Mouse (Mus musculus): ENCODE measurements at regions not wholly inside any gene's neighbourhood (a gene's known extent, or its start where the extent isn't known, plus 50 kb on each side); places are given as distances from the start of the nearest gene placed in this dataset.

GRCm38 (mm10) chr14:29818751-29819150 is 97.1 kb upstream of the Cacna2d3 start:
- H3K9me3 ChIP-seq (replicated peaks; ENCODE audit: control insufficient read depth, low read length) = no peaks in the 10 kb centered on the region
- H3K4me1 ChIP-seq (ENCODE audit: control insufficient read depth, insufficient read depth) = no peaks in the 10 kb centered on the region
- ATAC-seq (ENCODE audit: insufficient read depth, low read depth) (no peak), DNase-seq (ENCODE audit: low spot score) (no peak)
- TF ChIP-seq CTCF (IDR thresholded peaks at IDR 0.05; ENCODE audit: low read depth) = no peak
- no peak for TF ChIP-seq EP300 (IDR thresholded peaks at IDR 0.05; ENCODE audit: low read depth)
- H3K4me2 ChIP-seq (ENCODE audit: low read depth, low read length) = no peak overlapping the region
- no peak overlapping the region for H3K27ac ChIP-seq (ENCODE audit: low read depth)
- H3K36me3 ChIP-seq (replicated peaks; ENCODE audit: control insufficient read depth, insufficient read depth, low read length) = no peaks in the 10 kb centered on the region
- 84% methylated on average over 2 of the region's 2 CpGs for WGBS
- no peaks in the 10 kb centered on the region for H3K27me3 ChIP-seq (ENCODE audit: control insufficient read depth, insufficient read depth, low read length)
- no peak overlapping the region for H3K4me3 ChIP-seq (ENCODE audit: low read depth, low read length)
- no peak overlapping the region for H3K9ac ChIP-seq (replicated peaks; ENCODE audit: low read depth, low read length)

- Histone ChIP-seq H3K4me2 (ENCODE audit: low read depth, low read length) (no peak overlapping the region), H3K27me3 (ENCODE audit: control insufficient read depth, insufficient read depth, low read length) (no peaks in the 10 kb centered on the region), H3K4me1 (ENCODE audit: control insufficient read depth, insufficient read depth) (no peaks in the 10 kb centered on the region), H3K27ac (ENCODE audit: low read depth) (no peak overlapping the region), H3K4me3 (ENCODE audit: low read depth, low read length) (no peak overlapping the region), H3K9ac (replicated peaks; ENCODE audit: low read depth, low read length) (no peak overlapping the region), H3K36me3 (replicated peaks; ENCODE audit: control insufficient read depth, insufficient read depth, low read length) (no peaks in the 10 kb centered on the region), H3K9me3 (replicated peaks; ENCODE audit: control insufficient read depth, low read length) (no peaks in the 10 kb centered on the region)
- TF ChIP-seq EP300 (IDR thresholded peaks at IDR 0.05; ENCODE audit: low read depth) (no peak), CTCF (IDR thresholded peaks at IDR 0.05; ENCODE audit: low read depth) (peak; percentile 35)
- no peak for DNase-seq (ENCODE audit: low spot score)
- no peak for ATAC-seq (ENCODE audit: insufficient read depth, low read depth)
- 62% methylated on average over 1 of the region's 1 CpGs for WGBS
Measured at GRCm38 (mm10) chr14:29837063-29837462, 115.4 kb upstream of the Cacna2d3 start.

- ATAC-seq (ENCODE audit: insufficient read depth, low read depth) (no peak), DNase-seq (ENCODE audit: low spot score) (no peak)
- no peaks in the 10 kb centered on the region for H3K9me3 ChIP-seq (replicated peaks; ENCODE audit: control insufficient read depth, low read length)
- no peak overlapping the region for H3K27ac ChIP-seq (ENCODE audit: low read depth)
- H3K9ac ChIP-seq (replicated peaks; ENCODE audit: low read depth, low read length) = no peak overlapping the region
- H3K36me3 ChIP-seq (replicated peaks; ENCODE audit: control insufficient read depth, insufficient read depth, low read length) = no peaks in the 10 kb centered on the region
- TF ChIP-seq CTCF (IDR thresholded peaks at IDR 0.05; ENCODE audit: low read depth) (no peak), EP300 (IDR thresholded peaks at IDR 0.05; ENCODE audit: low read depth) (no peak)
- H3K4me1 ChIP-seq (ENCODE audit: control insufficient read depth, insufficient read depth) = no peaks in the 10 kb centered on the region
- no peak overlapping the region for H3K4me2 ChIP-seq (ENCODE audit: low read depth, low read length)
- 76% methylated on average over 3 of the region's 3 CpGs for whole genome bisulfite sequencing
- H3K4me3 ChIP-seq (ENCODE audit: low read depth, low read length) = no peak overlapping the region
- H3K27me3 ChIP-seq (ENCODE audit: control insufficient read depth, insufficient read depth, low read length) = no peaks in the 10 kb centered on the region
Measured at GRCm38 (mm10) chr14:29839576-29839975, 117.9 kb upstream of the Cacna2d3 start.

GRCm38 (mm10) chr14:29841361-29842117 is 119.9 kb upstream of the Cacna2d3 start:
- Histone ChIP-seq H3K9me3 (replicated peaks; ENCODE audit: control insufficient read depth, low read length) (no peaks in the 10 kb centered on the region), H3K27me3 (ENCODE audit: control insufficient read depth, insufficient read depth, low read length) (no peaks in the 10 kb centered on the region), H3K36me3 (replicated peaks; ENCODE audit: control insufficient read depth, insufficient read depth, low read length) (no peaks in the 10 kb centered on the region), H3K27ac (ENCODE audit: low read depth) (no peak overlapping the region), H3K4me2 (ENCODE audit: low read depth, low read length) (no peak overlapping the region), H3K4me1 (ENCODE audit: control insufficient read depth, insufficient read depth) (no peaks in the 10 kb centered on the region), H3K9ac (replicated peaks; ENCODE audit: low read depth, low read length) (no peak overlapping the region), H3K4me3 (ENCODE audit: low read depth, low read length) (no peak overlapping the region)
- 75% methylated on average over 7 of the region's 7 CpGs for WGBS
- no peak for TF ChIP-seq EP300 (IDR thresholded peaks at IDR 0.05; ENCODE audit: low read depth)
- no peak for TF ChIP-seq CTCF (IDR thresholded peaks at IDR 0.05; ENCODE audit: low read depth)
- ATAC-seq (ENCODE audit: insufficient read depth, low read depth) (no peak), DNase-seq (ENCODE audit: low spot score) (no peak)

- no peaks in the 10 kb centered on the region for H3K27me3 ChIP-seq (ENCODE audit: control insufficient read depth, insufficient read depth, low read length)
- no peak overlapping the region for H3K4me2 ChIP-seq (ENCODE audit: low read depth, low read length)
- no peak overlapping the region for H3K4me3 ChIP-seq (ENCODE audit: low read depth, low read length)
- H3K9ac ChIP-seq (replicated peaks; ENCODE audit: low read depth, low read length) = no peak overlapping the region
- no peak for TF ChIP-seq CTCF (IDR thresholded peaks at IDR 0.05; ENCODE audit: low read depth)
- no peak for TF ChIP-seq EP300 (IDR thresholded peaks at IDR 0.05; ENCODE audit: low read depth)
- H3K27ac ChIP-seq (ENCODE audit: low read depth) = no peak overlapping the region
- DNase-seq (ENCODE audit: low spot score) (no peak), ATAC-seq (ENCODE audit: insufficient read depth, low read depth) (no peak)
- no peaks in the 10 kb centered on the region for H3K9me3 ChIP-seq (replicated peaks; ENCODE audit: control insufficient read depth, low read length)
- WGBS = 86% methylated on average over 7 of the region's 7 CpGs
- H3K4me1 ChIP-seq (ENCODE audit: control insufficient read depth, insufficient read depth) = no peaks in the 10 kb centered on the region
- no peaks in the 10 kb centered on the region for H3K36me3 ChIP-seq (replicated peaks; ENCODE audit: control insufficient read depth, insufficient read depth, low read length)
Measured at GRCm38 (mm10) chr14:29847661-29848060, 120.4 kb upstream of the Selenok start.

GRCm38 (mm10) chr14:29851286-29851685 is 116.8 kb upstream of the Selenok start:
- Histone ChIP-seq H3K27ac (ENCODE audit: low read depth) (no peak overlapping the region), H3K9ac (replicated peaks; ENCODE audit: low read depth, low read length) (no peak overlapping the region), H3K36me3 (replicated peaks; ENCODE audit: control insufficient read depth, insufficient read depth, low read length) (no peaks in the 10 kb centered on the region), H3K4me2 (ENCODE audit: low read depth, low read length) (no peak overlapping the region), H3K27me3 (ENCODE audit: control insufficient read depth, insufficient read depth, low read length) (no peaks in the 10 kb centered on the region), H3K4me1 (ENCODE audit: control insufficient read depth, insufficient read depth) (no peaks in the 10 kb centered on the region), H3K4me3 (ENCODE audit: low read depth, low read length) (no peak overlapping the region), H3K9me3 (replicated peaks; ENCODE audit: control insufficient read depth, low read length) (no peaks in the 10 kb centered on the region)
- DNase-seq (ENCODE audit: low spot score) (no peak), ATAC-seq (ENCODE audit: insufficient read depth, low read depth) (no peak)
- TF ChIP-seq EP300 (IDR thresholded peaks at IDR 0.05; ENCODE audit: low read depth) (no peak), CTCF (IDR thresholded peaks at IDR 0.05; ENCODE audit: low read depth) (no peak)
- WGBS = 78% methylated on average over 5 of the region's 5 CpGs

All from heart, postnatal 0 days (tissue).